Mouse (Mus musculus) myocyte (in vitro differentiated cells): ENCODE measurements at regions not wholly inside any gene's neighbourhood (a gene's known extent, or its start where the extent isn't known, plus 50 kb on each side); places are given as distances from the start of the nearest gene placed in this dataset.

Experiments
- H3K27me3 ChIP-seq: one replicate; pipeline ENCODE4 v1.6.1; 2011; ENCODE audit not compliant: control insufficient read depth, insufficient read depth, insufficient read length
- H3K36me3 ChIP-seq: one replicate; pipeline ENCODE4 v1.6.1; 2011; ENCODE audit not compliant: control insufficient read depth, insufficient read depth
- H3K4me2 ChIP-seq: one replicate; pipeline ENCODE4 v1.6.1; 2011; ENCODE audit warnings: low read depth, control low read depth
- H3K4me3 ChIP-seq: one replicate; pipeline ENCODE4 v1.5.1; 2011; ENCODE audit warnings: mild to moderate bottlenecking, control low read depth, moderate library complexity
- H3K79me2 ChIP-seq: one replicate; pipeline ENCODE4 v1.6.1; 2011; ENCODE audit not compliant: control insufficient read depth, insufficient read depth
- H3ac ChIP-seq: one replicate; pipeline ENCODE4 v1.6.1; 2011; ENCODE audit not compliant: control insufficient read depth, insufficient read length
- CEBPB ChIP-seq: IDR thresholded peaks from 2 replicates; pipeline ENCODE4 v1.6.1; 2011; ENCODE audit warnings: mild to moderate bottlenecking, moderate library complexity; ENCODE audit not compliant: poor library complexity, insufficient read depth, severe bottlenecking
- E2F4 ChIP-seq: IDR thresholded peaks from one replicate; pipeline ENCODE4 v1.6.1; 2011; ENCODE audit warnings: mild to moderate bottlenecking, control low read depth, moderate library complexity; ENCODE audit not compliant: insufficient read depth
- MAX ChIP-seq: IDR thresholded peaks from one replicate; pipeline ENCODE4 v1.6.1; 2011; ENCODE audit warnings: low read depth, mild to moderate bottlenecking, control low read depth
- MYOD1 ChIP-seq, 3 experiments: IDR thresholded peaks; one replicate each; pipeline ENCODE4 v1.6.1; 2011; ENCODE audit warnings: control low read depth in 2 of 3, low read depth in 2 of 3, mild to moderate bottlenecking in 2 of 3, moderate library complexity in 1 of 3; ENCODE audit not compliant: insufficient read length in 2 of 3, control insufficient read depth in 1 of 3
- MYOG ChIP-seq, 3 experiments: IDR thresholded peaks; one replicate each; pipeline ENCODE4 v1.6.1; 2011; ENCODE audit warnings: control low read depth in 2 of 3, low read depth in 2 of 3, mild to moderate bottlenecking in 2 of 3; ENCODE audit not compliant: insufficient read length in 2 of 3, control insufficient read depth in 1 of 3, insufficient read depth in 1 of 3
- POLR2A ChIP-seq: IDR thresholded peaks from one replicate; pipeline ENCODE4 v1.6.1; 2011; ENCODE audit warnings: low read depth, mild to moderate bottlenecking, control low read depth, moderate library complexity; ENCODE audit not compliant: insufficient read length
- POLR2AphosphoS2 ChIP-seq: IDR thresholded peaks from one replicate; pipeline ENCODE4 v1.6.1; 2011; ENCODE audit warnings: low read depth, control low read depth; ENCODE audit not compliant: insufficient read length
- REST ChIP-seq: IDR thresholded peaks from one replicate; pipeline ENCODE4 v1.6.1; 2011; ENCODE audit warnings: mild to moderate bottlenecking, control low read depth, moderate library complexity; ENCODE audit not compliant: insufficient read depth, insufficient read length
- SRF ChIP-seq: IDR thresholded peaks from one replicate; pipeline ENCODE4 v1.6.1; 2011; ENCODE audit warnings: low read depth; ENCODE audit not compliant: control insufficient read depth, insufficient read length
- TCF12 ChIP-seq: IDR thresholded peaks from one replicate; pipeline ENCODE4 v1.6.1; 2011; ENCODE audit warnings: mild to moderate bottlenecking, control low read depth; ENCODE audit not compliant: poor library complexity, insufficient read depth, severe bottlenecking
- TCF3 ChIP-seq: IDR thresholded peaks from one replicate; pipeline ENCODE4 v1.6.1; 2011; ENCODE audit warnings: low read depth, control low read depth; ENCODE audit not compliant: insufficient read length
- USF1 ChIP-seq: IDR thresholded peaks from one replicate; pipeline ENCODE4 v1.6.1; 2011; ENCODE audit warnings: low read depth, mild to moderate bottlenecking, control low read depth, moderate library complexity

GRCm38 (mm10) chr12:16043466-16044214 lies 226.9 kb upstream of the Trib2 start:
- H3K4me2 ChIP-seq, result no peak overlapping the region
- H3K36me3 ChIP-seq, result no peaks in the 10 kb centered on the region
- no peak overlapping the region for H3ac ChIP-seq
- H3K4me3 ChIP-seq, result no peak overlapping the region
- no peaks in the 10 kb centered on the region for H3K27me3 ChIP-seq
- TF ChIP-seq TCF3, result no peak
- TF ChIP-seq SRF, result no peak
- TF ChIP-seq POLR2A, result no peak
- TF ChIP-seq E2F4, result no peak
- TF ChIP-seq TCF12, result no peak
- no peak for TF ChIP-seq REST
- TF ChIP-seq POLR2AphosphoS2, result no peak
- no peak for TF ChIP-seq USF1
- no peak for TF ChIP-seq MYOD1 (IDR thresholded peaks at IDR 0.05; ENCODE audit: control insufficient read depth in 1 of 3, insufficient read length in 2 of 3, low read depth in 2 of 3)
- TF ChIP-seq MYOG (IDR thresholded peaks at IDR 0.05; ENCODE audit: control insufficient read depth in 1 of 3, insufficient read depth in 1 of 3, insufficient read length in 2 of 3, low read depth in 2 of 3), result no peak
- no peak for TF ChIP-seq CEBPB
- TF ChIP-seq MAX, result no peak
- H3K79me2 ChIP-seq, result no peaks in the 10 kb centered on the region

GRCm38 (mm10) chr12:16042362-16042761 lies 225.6 kb upstream of the Trib2 start:
- H3K27me3 ChIP-seq, result no peaks in the 10 kb centered on the region
- no peak overlapping the region for H3K4me3 ChIP-seq
- H3K79me2 ChIP-seq, result no peaks in the 10 kb centered on the region
- no peak overlapping the region for H3ac ChIP-seq
- H3K36me3 ChIP-seq, result no peaks in the 10 kb centered on the region
- TF ChIP-seq USF1 (no peak), REST (no peak), CEBPB (no peak), MYOD1 (IDR thresholded peaks at IDR 0.05; ENCODE audit: control insufficient read depth in 1 of 3, insufficient read length in 2 of 3, low read depth in 2 of 3) (no peak), MYOG (IDR thresholded peaks at IDR 0.05; ENCODE audit: control insufficient read depth in 1 of 3, insufficient read depth in 1 of 3, insufficient read length in 2 of 3, low read depth in 2 of 3) (no peak), MAX (no peak), TCF3 (no peak), E2F4 (no peak), TCF12 (no peak), POLR2A (no peak), SRF (no peak), POLR2AphosphoS2 (no peak)
- no peak overlapping the region for H3K4me2 ChIP-seq

GRCm38 (mm10) chr12:16041129-16041528 lies 224.4 kb upstream of the Trib2 start:
- no peaks in the 10 kb centered on the region for H3K36me3 ChIP-seq
- no peaks in the 10 kb centered on the region for H3K27me3 ChIP-seq
- H3K79me2 ChIP-seq, result no peaks in the 10 kb centered on the region
- H3K4me2 ChIP-seq, result no peak overlapping the region
- H3K4me3 ChIP-seq, result no peak overlapping the region
- TF ChIP-seq MAX, result no peak
- no peak for TF ChIP-seq SRF
- no peak for TF ChIP-seq REST
- no peak for TF ChIP-seq CEBPB
- TF ChIP-seq POLR2AphosphoS2, result no peak
- no peak for TF ChIP-seq MYOG (IDR thresholded peaks at IDR 0.05; ENCODE audit: control insufficient read depth in 1 of 3, insufficient read depth in 1 of 3, insufficient read length in 2 of 3, low read depth in 2 of 3)
- TF ChIP-seq E2F4, result no peak
- TF ChIP-seq USF1, result no peak
- TF ChIP-seq MYOD1 (IDR thresholded peaks at IDR 0.05; ENCODE audit: control insufficient read depth in 1 of 3, insufficient read length in 2 of 3, low read depth in 2 of 3), result no peak
- no peak for TF ChIP-seq TCF12
- TF ChIP-seq POLR2A, result no peak
- TF ChIP-seq TCF3, result no peak
- H3ac ChIP-seq, result no peak overlapping the region

- Histone ChIP-seq H3K27me3 (no peaks in the 10 kb centered on the region), H3ac (no peak overlapping the region), H3K4me3 (no peak overlapping the region), H3K79me2 (no peaks in the 10 kb centered on the region), H3K36me3 (no peaks in the 10 kb centered on the region), H3K4me2 (no peak overlapping the region)
- no peak for TF ChIP-seq TCF3
- TF ChIP-seq REST, result no peak
- TF ChIP-seq USF1, result no peak
- TF ChIP-seq E2F4, result no peak
Measured at GRCm38 (mm10) chr12:16035551-16035950, 218.8 kb upstream of the Trib2 start.
